Comparison of ENCODE assay signal across 10 mouse cellular contexts in the genomic region with DNA sequence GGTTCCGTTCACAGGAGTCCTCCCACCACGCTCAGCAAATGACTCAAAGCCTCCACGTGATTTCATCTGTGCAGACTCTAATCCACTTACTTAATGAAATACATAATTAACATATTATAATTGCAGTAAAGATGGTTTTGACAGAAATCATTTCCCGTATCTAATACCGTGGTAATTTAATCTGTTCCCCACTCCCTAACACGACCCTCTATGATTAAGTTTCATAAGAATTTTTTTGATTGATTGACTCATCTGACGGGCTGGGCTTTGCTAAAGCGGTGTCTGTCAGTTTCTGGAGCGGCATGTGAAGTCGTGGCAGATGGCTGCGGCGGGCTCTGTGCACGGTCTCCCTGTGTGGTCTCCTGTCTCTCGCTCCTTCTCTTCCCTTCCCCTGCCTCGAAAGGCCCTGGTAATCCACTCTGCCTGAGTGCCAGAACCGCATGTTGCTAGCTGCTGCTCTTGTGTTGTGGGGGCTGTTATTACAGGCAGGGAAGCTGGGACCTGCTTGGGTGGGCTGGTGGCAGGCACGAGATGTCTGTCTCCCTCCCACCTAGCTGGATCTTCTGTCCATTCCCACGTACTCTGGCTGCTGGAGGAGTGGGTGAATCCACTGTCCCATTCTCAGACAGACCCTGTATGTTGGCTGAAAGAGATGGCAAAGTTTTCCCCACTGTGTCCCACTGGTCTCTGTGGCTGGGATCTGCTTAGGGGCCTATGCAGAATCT.
A peak's percentile ranks its signal among the peaks of the same experiment; 100 is the strongest.
DNase-seq lines count a peak whose midpoint lies in the region; ATAC-seq lines count a peak whose summit lies in the region.
"Had no signal": no experiment of that assay in that cellular context is flagged by ENCODE, and none has a peak within 500 bp of the region (broad histone marks: within the 10 kb centered on the region; RNA-seq: fewer than 3 reads in every experiment).

No protein-coding gene starts in this region.

- ATAC-seq in forebrain, embryonic 11.5 days (replicated peaks; ENCODE audit: low FRiP score): peak; percentile 49; the same call in 1 of the 2 replicates
- ATAC-seq in forebrain, embryonic 13.5 days: peak; percentile 91
- ATAC-seq in midbrain, embryonic 11.5 days (ENCODE audit: low FRiP score): peak; percentile 75

- H3K27me3 ChIP-seq in forebrain, embryonic 11.5 days (ENCODE audit: control insufficient read depth, insufficient read depth, low read length): no peaks in the 10 kb centered on the region
- no peaks in the 10 kb centered on the region for H3K27me3 ChIP-seq in forebrain, embryonic 10.5 days (ENCODE audit: poor library complexity, severe bottlenecking)
- no peaks in the 10 kb centered on the region for H3K27me3 ChIP-seq in forebrain, embryonic 13.5 days
- no peaks in the 10 kb centered on the region for H3K27me3 ChIP-seq in midbrain, embryonic 11.5 days (ENCODE audit: control insufficient read depth, insufficient read depth, low read length)
- H3K27me3 ChIP-seq: limb, embryonic 15.5 days had no signal

- no peak overlapping the region for H3K4me3 ChIP-seq in forebrain, embryonic 11.5 days (ENCODE audit: low read depth, low read length)
- H3K4me3 ChIP-seq in forebrain, embryonic 10.5 days: no peak overlapping the region
- H3K4me3 ChIP-seq in forebrain, embryonic 13.5 days: no peak overlapping the region
- no peak overlapping the region for H3K4me3 ChIP-seq in midbrain, embryonic 11.5 days (ENCODE audit: low read depth, low read length)
- H3K4me3 ChIP-seq: limb, embryonic 15.5 days had no signal

- H3K4me2 ChIP-seq in forebrain, embryonic 11.5 days (ENCODE audit: low read depth, low read length, severe bottlenecking): no peak overlapping the region
- no peak overlapping the region for H3K4me2 ChIP-seq in forebrain, embryonic 13.5 days
- no peak overlapping the region for H3K4me2 ChIP-seq in midbrain, embryonic 11.5 days
- H3K4me2 ChIP-seq: limb, embryonic 15.5 days had no signal

- H3K9ac ChIP-seq in forebrain, embryonic 11.5 days (ENCODE audit: low read length): no peak overlapping the region
- H3K9ac ChIP-seq in forebrain, embryonic 13.5 days: no peak overlapping the region
- no peak overlapping the region for H3K9ac ChIP-seq in midbrain, embryonic 11.5 days (ENCODE audit: low read length)
- H3K9ac ChIP-seq: limb, embryonic 15.5 days had no signal

- peak; percentile 69 for DNase-seq in forebrain, embryonic 11.5 days (ENCODE audit: low spot score)
- DNase-seq in forebrain, embryonic 10.5 days (ENCODE audit: extremely low spot score, low spot score): no peak
- DNase-seq in Muller cell, postnatal 12 days (ENCODE audit: inconsistent ontology term): peak; percentile 38
- DNase-seq in midbrain, embryonic 11.5 days (ENCODE audit: low spot score, missing footprints): peak; percentile 87
- DNase-seq in gastrocnemius, adult 8-10 months (ENCODE audit: low spot score in 2 of 2): no peak
- no peak for DNase-seq in adipocyte (ENCODE audit: low spot score)
- no peak for DNase-seq in testis, postnatal 14 days (ENCODE audit: low spot score)
- DNase-seq: kidney, adult 2 months had no signal

- H3K27ac ChIP-seq in forebrain, embryonic 11.5 days (ENCODE audit: low read depth, low read length): no peak overlapping the region
- no peak overlapping the region for H3K27ac ChIP-seq in forebrain, embryonic 10.5 days
- no peak overlapping the region for H3K27ac ChIP-seq in forebrain, embryonic 13.5 days
- no peak overlapping the region for H3K27ac ChIP-seq in midbrain, embryonic 11.5 days (ENCODE audit: low read depth, low read length)
- H3K27ac ChIP-seq: limb, embryonic 15.5 days had no signal

- H3K9me3 ChIP-seq in forebrain, embryonic 11.5 days (ENCODE audit: control insufficient read depth, low read length): no peaks in the 10 kb centered on the region
- peaks cover 11% of the 10 kb centered on the region; the same call in 1 of the 2 replicates for H3K9me3 ChIP-seq in forebrain, embryonic 10.5 days
- no peaks in the 10 kb centered on the region for H3K9me3 ChIP-seq in forebrain, embryonic 13.5 days (replicated peaks)
- H3K9me3 ChIP-seq in midbrain, embryonic 11.5 days (ENCODE audit: control insufficient read depth, low read length): no peaks in the 10 kb centered on the region
- H3K9me3 ChIP-seq: limb, embryonic 15.5 days had no signal

- no peaks in the 10 kb centered on the region for H3K36me3 ChIP-seq in forebrain, embryonic 11.5 days (ENCODE audit: control insufficient read depth, insufficient read depth, low read length)
- H3K36me3 ChIP-seq in forebrain, embryonic 10.5 days (replicated peaks): no peaks in the 10 kb centered on the region
- no peaks in the 10 kb centered on the region for H3K36me3 ChIP-seq in forebrain, embryonic 13.5 days (ENCODE audit: poor library complexity, severe bottlenecking)
- no peaks in the 10 kb centered on the region for H3K36me3 ChIP-seq in midbrain, embryonic 11.5 days (ENCODE audit: control insufficient read depth, insufficient read depth, low read length)
- H3K36me3 ChIP-seq: limb, embryonic 15.5 days had no signal

- H3K4me1 ChIP-seq in forebrain, embryonic 11.5 days (replicated peaks; ENCODE audit: control insufficient read depth, insufficient read depth, low read length): no peaks in the 10 kb centered on the region
- H3K4me1 ChIP-seq in forebrain, embryonic 10.5 days: peaks cover 10% of the 10 kb centered on the region
- H3K4me1 ChIP-seq in forebrain, embryonic 13.5 days: peaks cover 23% of the 10 kb centered on the region
- H3K4me1 ChIP-seq in midbrain, embryonic 11.5 days (ENCODE audit: control insufficient read depth, insufficient read depth, low read length): 0 out of 2 replicates have a peak, but pooled peaks cover 2% of the 10 kb centered on the region

- WGBS in forebrain, embryonic 11.5 days: 61% methylated on average over 18 of the region's 18 CpGs
- WGBS in forebrain, embryonic 10.5 days: 78% methylated on average over 18 of the region's 18 CpGs
- WGBS in forebrain, embryonic 13.5 days: 39% methylated on average over 18 of the region's 18 CpGs
- 54% methylated on average over 18 of the region's 18 CpGs for WGBS in midbrain, embryonic 11.5 days

Comparison
In these comparisons a context has a peak if more than half of its experiments do, and no peak if none do; other contexts are left out.
1. DNase-seq: peak in forebrain, embryonic 11.5 days (single experiment), Muller cell, postnatal 12 days (single experiment) and midbrain, embryonic 11.5 days (single experiment); none in forebrain, embryonic 10.5 days (single experiment), gastrocnemius, adult 8-10 months (0 of 2), adipocyte (single experiment) and testis, postnatal 14 days (single experiment).
2. Peak in every context shown above with its lines, with median percentiles within 50 percentile points of each other: ATAC-seq.